Mouse (Mus musculus) kidney, adult 2 months (tissue): ENCODE data around the gene Cst9.

Source experiments
- CTCF ChIP-seq: fragments of 200-500 bp; conservative IDR thresholded peaks from 2 replicates; pipeline ENCODE4 v1.5.1; 2011; ENCODE audit warnings: low read depth, mild to moderate bottlenecking, control low read depth, low read length, moderate library complexity, mixed read lengths; ENCODE audit not compliant: insufficient read depth, insufficient read length
- POLR2A ChIP-seq: fragments of 200-500 bp; IDR thresholded peaks from one replicate; pipeline ENCODE4 v1.6.1; 2011; ENCODE audit warnings: low read depth, low read length, control low read depth

DNA sequence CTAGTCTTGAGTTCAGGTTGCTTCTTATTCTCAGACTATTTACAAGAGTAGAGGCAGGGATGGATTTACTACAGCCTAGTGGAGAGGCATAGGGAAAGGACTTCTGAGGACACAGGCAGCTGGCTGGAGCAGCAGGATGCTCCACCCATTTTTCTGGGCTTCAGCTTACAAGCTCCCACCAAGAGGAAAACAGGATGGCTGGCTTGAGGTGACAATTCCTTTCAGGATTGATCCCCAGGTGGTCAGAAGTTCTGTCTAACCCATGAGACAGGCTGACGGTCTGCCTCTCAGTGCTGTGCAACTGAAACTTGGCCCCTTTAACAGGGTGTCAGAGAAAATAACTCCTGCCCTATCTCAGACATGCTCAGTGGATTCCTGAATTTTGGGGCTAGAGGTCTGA lies 44.3 kb downstream of the Cst9 start:
- no peak for TF ChIP-seq POLR2A
- TF ChIP-seq CTCF, result no peak
